Mouse (Mus musculus) granulocyte monocyte progenitor cell, adult 5-6 weeks (primary cell): ENCODE data around the gene Olfr1320. TPM values are rescaled to one million over a fixed set of nuclear protein-coding genes. Genes with fewer than 3 reads are reported as not detected.

Experiments used
- ATAC-seq: replicated peaks from 2 replicates; pipeline ENCODE4 v1.8.0; 2016; ENCODE audit warnings: mild to moderate bottlenecking, moderate TSS enrichment, inconsistent platforms; ENCODE audit not compliant: poor library complexity, severe bottlenecking
- total RNA-seq, 2 experiments: library from RNA; stranded (forward) in 1 of 2; stranded (reverse) in 1 of 2; fragments of 200-712, 200-1000 nt in 1 of 2; fragments of >200 nt in 1 of 2; fragmentation: Nextera tagmentation in 1 of 2; gene quantifications; 2 replicates each; pipeline ENCODE4 v1.2.3; 2014 to 2017

The Olfr1320 gene
- not detected in 2 replicates for total RNA-seq (2014; fragmentation: Nextera tagmentation)
- not detected in 2 replicates for total RNA-seq (2017)

DNA sequence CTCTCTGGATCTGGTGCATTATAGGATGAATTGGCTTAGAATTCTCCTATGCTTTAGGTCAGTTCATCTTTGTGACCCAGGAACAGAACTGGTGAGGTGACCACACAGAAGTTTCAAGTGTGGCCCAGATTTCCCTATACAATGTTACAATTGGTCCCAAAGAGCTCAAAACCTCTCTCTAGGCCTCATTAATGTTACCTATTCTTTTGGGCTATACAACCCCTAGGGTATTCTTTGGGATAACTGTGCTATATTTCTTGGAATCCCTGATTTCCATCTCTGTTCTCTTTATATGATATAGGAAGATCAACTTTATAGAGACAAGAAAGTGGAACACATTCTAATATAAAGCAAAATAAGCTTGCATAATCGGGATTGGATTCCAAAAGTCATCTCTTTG lies at the start of gene Olfr1320:
TSS of gene Olfr1320 (plus strand) at position 301 of the 400 bp plus-strand sequence.
- no peak for ATAC-seq

DNA sequence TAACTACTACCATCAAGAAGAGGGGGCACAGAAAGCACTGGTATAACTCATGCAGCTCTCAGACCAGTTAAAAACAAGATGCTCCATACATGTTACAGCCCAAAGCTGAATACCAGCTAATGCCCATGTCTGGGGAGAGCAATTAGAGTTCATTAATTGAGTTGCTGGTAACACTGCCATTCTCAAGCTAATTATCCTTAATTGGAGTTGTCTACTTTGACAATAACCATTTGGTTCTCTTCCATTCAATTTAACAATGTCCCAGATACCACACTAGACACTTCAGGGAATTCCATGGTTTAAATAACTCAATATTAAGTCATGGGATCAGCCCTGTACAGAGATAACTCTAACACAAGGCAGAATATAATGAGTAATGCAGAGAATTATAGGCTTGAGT lies 44.6 kb upstream of the Olfr1320 start:
- no peak for ATAC-seq

DNA sequence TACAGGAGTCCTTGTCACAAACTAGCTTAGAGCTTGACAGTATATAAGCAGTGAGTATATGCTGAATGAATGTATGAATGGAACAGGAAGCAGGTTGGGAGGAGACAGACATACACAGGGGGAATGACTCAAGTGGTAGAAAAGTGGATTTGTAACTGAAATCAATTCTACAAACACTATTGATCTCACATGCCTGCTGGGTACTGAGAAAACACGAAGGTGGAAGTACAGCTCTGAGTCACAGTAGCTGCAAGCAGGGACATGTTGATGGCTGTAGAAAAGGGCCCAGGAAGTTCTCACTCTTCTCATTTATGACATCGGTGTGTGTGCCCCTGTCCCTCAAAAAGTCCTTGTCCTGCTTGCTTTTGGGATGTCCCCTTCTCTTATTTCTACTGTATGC lies 40.9 kb upstream of the Olfr1320 start:
- no peak for ATAC-seq

DNA sequence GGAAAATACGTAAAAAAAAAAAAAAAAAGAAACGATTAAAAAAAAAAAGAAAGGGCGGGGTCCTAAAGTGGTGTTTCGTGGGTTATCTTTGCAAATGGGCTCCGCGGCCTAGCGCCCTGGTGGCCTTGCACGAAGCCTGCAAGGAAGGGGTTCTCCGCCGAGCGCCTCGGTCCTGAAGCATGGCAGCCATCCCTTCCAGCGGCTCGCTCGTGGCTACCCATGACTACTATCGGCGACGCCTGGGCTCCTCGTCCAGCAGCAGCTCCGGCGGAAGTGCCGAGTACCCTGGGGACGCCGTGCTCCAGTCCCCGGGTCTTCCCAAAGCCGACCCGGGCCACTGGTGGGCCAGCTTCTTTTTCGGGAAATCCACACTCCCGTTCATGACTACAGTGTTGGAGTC lies 11.4 kb upstream of the Olfr1320 start:
- ATAC-seq = peak; percentile 85

Other genes starting within 250 kb of the Olfr1320 start
- not detected in 2 replicates for gene Arhgap36, start 208.4 kb upstream of the Olfr1320 start, total RNA-seq (2014; fragmentation: Nextera tagmentation)
- gene Arhgap36, start 208.4 kb upstream of the Olfr1320 start, total RNA-seq (2017) = not detected in 2 replicates
- not detected in 2 replicates for gene Olfr1321, start 62.7 kb downstream of the Olfr1320 start, total RNA-seq (2014; fragmentation: Nextera tagmentation)
- gene Olfr1321, start 62.7 kb downstream of the Olfr1320 start, total RNA-seq (2017) = not detected in 2 replicates
- not detected in 2 replicates for gene Igsf1, start 125.4 kb downstream of the Olfr1320 start, total RNA-seq (2014; fragmentation: Nextera tagmentation)
- gene Igsf1, start 125.4 kb downstream of the Olfr1320 start, total RNA-seq (2017) = not detected in 2 replicates
- not detected in 2 replicates for gene Olfr1322, start 219.2 kb downstream of the Olfr1320 start, total RNA-seq (2014; fragmentation: Nextera tagmentation)
- gene Olfr1322, start 219.2 kb downstream of the Olfr1320 start, total RNA-seq (2017) = not detected in 2 replicates